Mouse (Mus musculus) forebrain, postnatal 0 days (tissue): ENCODE data around the gene Ccdc150. TPM values are rescaled to one million over a fixed set of nuclear protein-coding genes. Genes with fewer than 3 reads are reported as not detected.

Experiments
- ATAC-seq: fragments of 200-750 bp; cut with Nextera tagmentation; 2 replicates; pipeline ENCODE4 v1.8.0; 2017; ENCODE audit warnings: mild to moderate bottlenecking, moderate library complexity
- DNase-seq: peaks from one replicate; pipeline ENCODE4 v3.0.0-alpha.2; 2015
- H3K27ac ChIP-seq: fragments of 300-500 bp; sonication (generic); 2 replicates; pipeline ENCODE4 v1.5.1; 2014; ENCODE audit warnings: low read depth, mild to moderate bottlenecking, antibody characterized with exemption, low read length, moderate library complexity, mixed read lengths
- H3K27me3 ChIP-seq: fragments of 300-500 bp; sonication (generic); 2 replicates; pipeline ENCODE4 v1.6.1; 2014; ENCODE audit warnings: mild to moderate bottlenecking, low read length, mixed read lengths; ENCODE audit not compliant: insufficient read depth
- H3K36me3 ChIP-seq: fragments of 300-500 bp; sonication (generic); 2 replicates; pipeline ENCODE4 v1.6.1; 2014; ENCODE audit warnings: mild to moderate bottlenecking, moderate library complexity; ENCODE audit not compliant: insufficient read depth
- H3K4me1 ChIP-seq: fragments of 300-500 bp; sonication (generic); 2 replicates; pipeline ENCODE4 v1.6.1; 2014; ENCODE audit warnings: antibody characterized with exemption; ENCODE audit not compliant: insufficient read depth
- H3K4me2 ChIP-seq: fragments of 300-500 bp; sonication (generic); 2 replicates; pipeline ENCODE4 v1.6.1; 2014; ENCODE audit warnings: low read depth, mild to moderate bottlenecking, moderate library complexity
- H3K4me3 ChIP-seq: fragments of 300-500 bp; sonication (generic); 2 replicates; pipeline ENCODE4 v1.5.1; 2014; ENCODE audit warnings: low read depth, low read length, mixed read lengths
- H3K9ac ChIP-seq: fragments of 300-500 bp; sonication (generic); 2 replicates; pipeline ENCODE4 v1.6.1; 2014; ENCODE audit warnings: mild to moderate bottlenecking
- H3K9me3 ChIP-seq: fragments of 300-500 bp; sonication (generic); 2 replicates; pipeline ENCODE4 v1.6.1; 2016; ENCODE audit warnings: low read length
- CTCF ChIP-seq: sonication (generic); IDR thresholded peaks from 2 replicates; pipeline ENCODE4 v1.5.1; 2016; ENCODE audit warnings: antibody characterized with exemption, control low read depth, low read depth
- WGBS: fragments of 180-500 bp; shearing (Covaris S2); extraction: QIAGEN DNeasy Blood & Tissue Kit; methylation state at CpG from one replicate; pipeline ENCODE4 v1.1.7; 2014; 5-methylcytosine and 5-hydroxymethylcytosine counted together
- polyA plus RNA-seq: library from polyadenylated mRNA; unstranded; fragments of >200 nt; fragmentation: Nextera tagmentation; extraction: Ambion mirVana; gene quantifications from 2 replicates; pipeline ENCODE4 v1.2.1, GENCODE M21; 2015
- total RNA-seq: library from RNA; depleted of rRNA; stranded (reverse); fragments of >200 nt; gene quantifications from 2 replicates; pipeline ENCODE4 v1.2.3, GENCODE M21; 2014; rRNA removed

Ccdc150 gene
- total RNA-seq (0.15 and 0.24 TPM in 2 replicates), polyA plus RNA-seq (0.11 and 0.15 TPM in 2 replicates)

GRCm38 (mm10) chr1:54250158-54250866, at the start of gene Ccdc150:
Gene Ccdc150, plus strand, starts transcription at chr1:54250683.
- 13% methylated on average over 33 of the region's 33 CpGs for WGBS
- Histone ChIP-seq H3K9ac (peak within 1 kb of the TSS; percentile 45), H3K36me3 (no peaks in the 10 kb centered on the region), H3K27me3 (no peaks in the 10 kb centered on the region), H3K9me3 (no peaks in the 10 kb centered on the region), H3K4me3 (peak within 1 kb of the TSS; percentile 44), H3K4me2 (peak within 1 kb of the TSS; percentile 75), H3K27ac (no peak within 1 kb of the TSS), H3K4me1 (no peaks in the 10 kb centered on the region; the same call in 1 of the 2 replicates)
- TF ChIP-seq CTCF, result peak; percentile 56
- DNase-seq (peak; percentile 99), ATAC-seq (peak; percentile 100)

- no peak overlapping the region for H3K27ac ChIP-seq
- no peak overlapping the region for H3K4me3 ChIP-seq
- H3K4me1 ChIP-seq, result no peaks in the 10 kb centered on the region
- H3K9ac ChIP-seq, result no peak overlapping the region
- DNase-seq, result no peak
- H3K9me3 ChIP-seq, result no peaks in the 10 kb centered on the region
- 98% methylated on average over 3 of the region's 3 CpGs for WGBS
- no peaks in the 10 kb centered on the region for H3K27me3 ChIP-seq
- no peak overlapping the region for H3K4me2 ChIP-seq
- no peak for TF ChIP-seq CTCF
- H3K36me3 ChIP-seq, result no peaks in the 10 kb centered on the region
- no peak for ATAC-seq
These were observed 30.2 kb upstream of the Ccdc150 start for GRCm38 (mm10) chr1:54220273-54220672.

GRCm38 (mm10) chr1:54242722-54243121, 7.8 kb upstream of the Ccdc150 start:
- no peak overlapping the region for H3K4me2 ChIP-seq
- H3K4me1 ChIP-seq, result no peaks in the 10 kb centered on the region
- no peak for DNase-seq
- ATAC-seq, result no peak
- H3K4me3 ChIP-seq, result no peak overlapping the region
- WGBS, result 81% methylated on average over 4 of the region's 4 CpGs
- H3K27me3 ChIP-seq, result no peaks in the 10 kb centered on the region
- H3K9ac ChIP-seq, result no peak overlapping the region
- no peaks in the 10 kb centered on the region for H3K9me3 ChIP-seq
- no peak overlapping the region for H3K27ac ChIP-seq
- H3K36me3 ChIP-seq, result no peaks in the 10 kb centered on the region
- no peak for TF ChIP-seq CTCF

GRCm38 (mm10) chr1:54275552-54275951, 25.1 kb downstream of the Ccdc150 start:
- ATAC-seq, result no peak
- Histone ChIP-seq H3K4me1 (no peaks in the 10 kb centered on the region), H3K9me3 (no peaks in the 10 kb centered on the region), H3K9ac (no peak overlapping the region), H3K27ac (no peak overlapping the region), H3K36me3 (no peaks in the 10 kb centered on the region), H3K4me2 (no peak overlapping the region), H3K27me3 (no peaks in the 10 kb centered on the region), H3K4me3 (no peak overlapping the region)
- WGBS, result 61% methylated on average over 3 of the region's 3 CpGs
- no peak for DNase-seq
- no peak for TF ChIP-seq CTCF

GRCm38 (mm10) chr1:54279628-54280027, 29.1 kb downstream of the Ccdc150 start:
- DNase-seq (no peak), ATAC-seq (no peak)
- Histone ChIP-seq H3K9ac (no peak overlapping the region), H3K36me3 (no peaks in the 10 kb centered on the region), H3K27me3 (no peaks in the 10 kb centered on the region), H3K27ac (no peak overlapping the region), H3K4me3 (no peak overlapping the region), H3K4me1 (no peaks in the 10 kb centered on the region), H3K4me2 (no peak overlapping the region), H3K9me3 (no peaks in the 10 kb centered on the region)
- 94% methylated on average over 1 of the region's 1 CpGs for WGBS
- TF ChIP-seq CTCF, result no peak

GRCm38 (mm10) chr1:54280651-54281050, 30.2 kb downstream of the Ccdc150 start:
- Histone ChIP-seq H3K4me1 (no peaks in the 10 kb centered on the region), H3K4me3 (no peak overlapping the region), H3K27ac (no peak overlapping the region), H3K27me3 (no peaks in the 10 kb centered on the region), H3K4me2 (no peak overlapping the region), H3K9me3 (no peaks in the 10 kb centered on the region), H3K36me3 (no peaks in the 10 kb centered on the region), H3K9ac (no peak overlapping the region)
- no peak for TF ChIP-seq CTCF
- ATAC-seq (no peak), DNase-seq (no peak)
- WGBS, result 82% methylated on average over 3 of the region's 3 CpGs

- no peaks in the 10 kb centered on the region for H3K27me3 ChIP-seq
- no peaks in the 10 kb centered on the region for H3K4me1 ChIP-seq
- H3K4me2 ChIP-seq, result no peak overlapping the region
- no peak overlapping the region for H3K27ac ChIP-seq
- no peak for ATAC-seq
- no peak for DNase-seq
- no peaks in the 10 kb centered on the region for H3K9me3 ChIP-seq
- WGBS, result 62% methylated on average over 2 of the region's 2 CpGs
- H3K4me3 ChIP-seq, result no peak overlapping the region
- no peaks in the 10 kb centered on the region for H3K36me3 ChIP-seq
- no peak for TF ChIP-seq CTCF
- no peak overlapping the region for H3K9ac ChIP-seq
These were observed 55.9 kb downstream of the Ccdc150 start for GRCm38 (mm10) chr1:54306404-54306803.
